ENCODE assay signal across 9 mouse cellular contexts in the genomic region with DNA sequence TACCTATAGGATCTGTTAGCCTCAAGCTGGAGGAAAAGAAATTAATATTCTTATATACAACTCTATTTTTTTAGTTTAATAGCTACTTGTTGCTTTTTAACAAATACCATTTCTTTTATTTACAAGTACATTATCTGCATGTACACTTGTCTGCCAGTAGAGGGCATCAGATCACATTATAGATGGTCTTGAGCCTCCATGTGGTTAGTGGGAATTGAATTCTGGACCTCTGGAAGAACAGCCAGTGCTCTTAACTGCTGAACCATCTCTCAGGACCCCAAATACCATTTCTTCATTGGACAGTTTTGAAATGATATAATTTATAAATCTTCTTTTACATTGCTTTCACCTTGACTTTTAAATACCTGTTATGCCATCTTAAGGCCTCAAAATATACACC. TPM values are rescaled to one million over a fixed set of nuclear protein-coding genes. Genes with fewer than 3 reads are reported as not detected.
DNase-seq lines count a peak whose midpoint lies in the region; ATAC-seq and TF ChIP-seq lines count a peak whose summit lies in the region.
"Had no signal": no experiment of that assay in that cellular context is flagged by ENCODE, and none has a peak within 500 bp of the region (broad histone marks: within the 10 kb centered on the region; RNA-seq: fewer than 3 reads in every experiment).

No protein-coding gene starts in this region.

- 0 out of 2 replicates have a peak, but pooled peaks have one; percentile 54 for ATAC-seq in hindbrain, embryonic 11.5 days (ENCODE audit: low FRiP score)
- ATAC-seq in neural tube, embryonic 12.5 days (ENCODE audit: low FRiP score, low read depth): 0 out of 2 replicates have a peak, but pooled peaks have one; percentile 53
- no peak for ATAC-seq in stomach, postnatal 0 days (ENCODE audit: low FRiP score, low TSS enrichment)

- TF ChIP-seq CTCF in stomach, postnatal 0 days (IDR thresholded peaks at IDR 0.05; ENCODE audit: low read depth): peak; percentile 83

- no peak overlapping the region for H3K9ac ChIP-seq in hindbrain, embryonic 11.5 days (ENCODE audit: low read depth, low read length)
- no peak overlapping the region for H3K9ac ChIP-seq in neural tube, embryonic 12.5 days
- no peak overlapping the region for H3K9ac ChIP-seq in stomach, postnatal 0 days (ENCODE audit: low read length)

- no peak overlapping the region for H3K4me2 ChIP-seq in hindbrain, embryonic 11.5 days (replicated peaks; ENCODE audit: low read depth, low read length)
- no peak overlapping the region for H3K4me2 ChIP-seq in neural tube, embryonic 12.5 days (replicated peaks)
- H3K4me2 ChIP-seq in stomach, postnatal 0 days (replicated peaks; ENCODE audit: low read depth): no peak overlapping the region

- H3K4me1 ChIP-seq in hindbrain, embryonic 11.5 days (replicated peaks; ENCODE audit: control insufficient read depth, insufficient read depth, low read length): no peaks in the 10 kb centered on the region
- no peaks in the 10 kb centered on the region for H3K4me1 ChIP-seq in hindbrain, embryonic 10.5 days (replicated peaks)
- H3K4me1 ChIP-seq in neural tube, embryonic 12.5 days: no peaks in the 10 kb centered on the region
- no peaks in the 10 kb centered on the region for H3K4me1 ChIP-seq in stomach, postnatal 0 days (replicated peaks; ENCODE audit: control insufficient read depth, insufficient read depth)

- H3K9me3 ChIP-seq in hindbrain, embryonic 11.5 days (ENCODE audit: control insufficient read depth, low read length): no peaks in the 10 kb centered on the region
- 0 out of 2 replicates have a peak, but pooled peaks cover 3% of the 10 kb centered on the region for H3K9me3 ChIP-seq in hindbrain, embryonic 10.5 days
- no peaks in the 10 kb centered on the region for H3K9me3 ChIP-seq in neural tube, embryonic 12.5 days
- H3K9me3 ChIP-seq in stomach, postnatal 0 days (ENCODE audit: control insufficient read depth, low read length): no peaks in the 10 kb centered on the region

- no peak for TF ChIP-seq EP300 in stomach, postnatal 0 days (optimal IDR thresholded peaks at IDR 0.05)

- no peak overlapping the region for H3K27ac ChIP-seq in hindbrain, embryonic 11.5 days (ENCODE audit: low read depth, low read length)
- no peak overlapping the region for H3K27ac ChIP-seq in hindbrain, embryonic 10.5 days
- H3K27ac ChIP-seq in neural tube, embryonic 12.5 days: no peak overlapping the region
- no peak overlapping the region for H3K27ac ChIP-seq in stomach, postnatal 0 days (replicated peaks)

- H3K27me3 ChIP-seq in hindbrain, embryonic 11.5 days (ENCODE audit: control insufficient read depth, insufficient read depth, low read length): no peaks in the 10 kb centered on the region
- H3K27me3 ChIP-seq in hindbrain, embryonic 10.5 days (ENCODE audit: insufficient read depth, poor library complexity, severe bottlenecking): no peaks in the 10 kb centered on the region
- no peaks in the 10 kb centered on the region for H3K27me3 ChIP-seq in neural tube, embryonic 12.5 days (replicated peaks)
- H3K27me3 ChIP-seq in stomach, postnatal 0 days (ENCODE audit: control insufficient read depth, insufficient read depth, low read length): no peaks in the 10 kb centered on the region

- H3K36me3 ChIP-seq in hindbrain, embryonic 11.5 days (ENCODE audit: control insufficient read depth, insufficient read depth, low read length): no peaks in the 10 kb centered on the region
- no peaks in the 10 kb centered on the region for H3K36me3 ChIP-seq in hindbrain, embryonic 10.5 days
- no peaks in the 10 kb centered on the region for H3K36me3 ChIP-seq in neural tube, embryonic 12.5 days
- no peaks in the 10 kb centered on the region for H3K36me3 ChIP-seq in stomach, postnatal 0 days (ENCODE audit: control insufficient read depth, insufficient read depth, low read length)

- no peak overlapping the region for H3K4me3 ChIP-seq in hindbrain, embryonic 11.5 days (ENCODE audit: low read depth, low read length)
- H3K4me3 ChIP-seq in hindbrain, embryonic 10.5 days: no peak overlapping the region
- no peak overlapping the region for H3K4me3 ChIP-seq in neural tube, embryonic 12.5 days
- no peak overlapping the region for H3K4me3 ChIP-seq in stomach, postnatal 0 days (ENCODE audit: low read depth, low read length)

- DNase-seq in hindbrain, embryonic 11.5 days (ENCODE audit: low spot score): peak; percentile 28
- DNase-seq in hindbrain, embryonic 10.5 days (ENCODE audit: low spot score): no peak
- DNase-seq in neural tube, embryonic 10.5 days (ENCODE audit: extremely low spot score, low spot score): no peak
- peak; percentile 53 for DNase-seq in embryo, embryonic 10.5 days (ENCODE audit: low spot score)
- no peak for DNase-seq in stomach, postnatal 0 days (ENCODE audit: low spot score)
- no peak for DNase-seq in right cerebral cortex, postnatal 25 days
- no peak for DNase-seq in layer of hippocampus, adult 8-10 months (ENCODE audit: low spot score in 2 of 2)
- DNase-seq: lung, adult 2 months had no signal

RNA-seq across cellular contexts. Expression of gene Mterf1b, which starts 9.2 kb away (rescaled TPM):
- 2.7 and 3.7 TPM in 2 replicates for polyA plus RNA-seq in hindbrain, embryonic 11.5 days (2014; fragmentation: Nextera tagmentation; extraction: Ambion mirVana)
- polyA plus RNA-seq in hindbrain, embryonic 10.5 days (2016; fragmentation: Nextera tagmentation; extraction: Ambion mirVana): 1.8 and 3.3 TPM in 2 replicates
- polyA plus RNA-seq in neural tube, embryonic 12.5 days (2016; fragmentation: Nextera tagmentation; extraction: Ambion mirVana): 2.7 and 3.8 TPM in 2 replicates
- polyA plus RNA-seq in stomach, postnatal 0 days (2015; fragmentation: Nextera tagmentation; extraction: Ambion mirVana): 1.5 and 1.9 TPM in 2 replicates
- total RNA-seq in layer of hippocampus, adult 8-10 months (2022): 1 to 10 TPM; 6.1 to 7.1 (median 6.6) TPM

Comparison
In these comparisons a context has a peak if more than half of its experiments do, and no peak if none do; other contexts are left out.
1. DNase-seq: peak in hindbrain, embryonic 11.5 days (single experiment) and embryo, embryonic 10.5 days (single experiment); none in hindbrain, embryonic 10.5 days (single experiment), neural tube, embryonic 10.5 days (single experiment), stomach, postnatal 0 days (single experiment), right cerebral cortex, postnatal 25 days (single experiment) and layer of hippocampus, adult 8-10 months (0 of 2).